Mouse (Mus musculus) gastrocnemius, adult 8-10 months (tissue): ENCODE data around the gene V1rd19. TPM values are rescaled to one million over a fixed set of nuclear protein-coding genes. Genes with fewer than 3 reads are reported as not detected.
"Not testable (repeated sequence)": the region's sequence is repeated elsewhere in the genome, so short reads cannot be mapped to it uniquely, and the experiment has no call there.

ENCODE experiments used
- DNase-seq, 2 experiments: peaks; one replicate each; pipeline ENCODE4 v3.0.0; 2022; ENCODE audit warnings: low spot score in 2 of 2
- total RNA-seq, 4 experiments: library from RNA; stranded (reverse); gene quantifications; 2 replicates each; pipeline ENCODE4 v1.2.4; 2022

Gene V1rd19
- not detected for total RNA-seq

DNA sequence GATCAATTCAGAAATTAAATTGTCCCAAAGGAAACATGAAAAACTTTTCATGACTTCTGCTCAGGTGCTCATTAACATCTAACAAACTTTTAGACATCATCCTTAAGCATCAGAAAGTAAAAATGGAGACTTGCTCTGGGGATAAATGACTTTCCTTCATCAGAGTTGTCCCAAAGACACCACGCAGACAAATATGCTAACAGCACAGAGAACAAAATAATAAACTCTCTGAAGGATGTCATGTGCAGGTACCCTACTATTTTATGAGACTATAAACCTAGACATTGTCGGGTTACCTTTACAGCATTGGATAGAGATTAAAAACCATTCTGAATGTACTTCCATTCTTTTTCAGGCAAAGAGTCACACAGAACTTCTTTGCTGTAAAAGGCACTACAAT is at the start of gene V1rd19:
V1rd19 (plus strand) TSS at position 301 of the 400 bp plus-strand sequence.
- no peak for DNase-seq

- DNase-seq, result not testable (repeated sequence)
Observed at GRCm38 (mm10) chr7:23968044-23968443, 33.4 kb upstream of the V1rd19 start.

GRCm38 (mm10) chr7:23974315-23974714 is 27.2 kb upstream of the V1rd19 start, which contains the start of gene Vmn1r181:
Vmn1r181 (plus strand) TSS chr7:23974615.
- not testable (repeated sequence) for DNase-seq

- DNase-seq, result no peak
Observed at GRCm38 (mm10) chr7:24052660-24053304, 51.3 kb downstream of the V1rd19 start, which contains the start of gene Vmn1r183. Vmn1r183 (plus strand) TSS chr7:24053254.

Other genes with a start within 250 kb of the V1rd19 start
- gene Vmn1r174, start 249.4 kb upstream of the V1rd19 start, total RNA-seq, result not detected
- not detected for gene Vmn1r175, start 191.0 kb upstream of the V1rd19 start, total RNA-seq
- not detected for gene Vmn1r176, start 164.3 kb upstream of the V1rd19 start, total RNA-seq
- gene Vmn1r177, start 135.2 kb upstream of the V1rd19 start, total RNA-seq, result not detected
- gene Vmn1r178, start 109.7 kb upstream of the V1rd19 start, total RNA-seq, result not detected
- not detected for gene Vmn1r179, start 74.7 kb upstream of the V1rd19 start, total RNA-seq
- not detected for gene Vmn1r180, start 51.1 kb upstream of the V1rd19 start, total RNA-seq
- gene Vmn1r181, start 27.1 kb upstream of the V1rd19 start, total RNA-seq, result not detected
- not detected for gene Vmn1r183, start 51.6 kb downstream of the V1rd19 start, total RNA-seq
- gene Zfp180, start 80.2 kb downstream of the V1rd19 start, total RNA-seq, result 10 to 100 TPM; 18.4 to 22.1 (median 18.7) TPM
- gene Zfp112, start 110.6 kb downstream of the V1rd19 start, total RNA-seq, result 1 to 10 TPM; 4.5 to 6.1 (median 5.3) TPM
- gene Zfp235, start 132.5 kb downstream of the V1rd19 start, total RNA-seq, result 1 to 10 TPM; 3.6 to 4.7 (median 4.0) TPM
- under 1 TPM in 3 of 4 experiments, not detected in 1; 0.15 to 0.34 (median 0.19) TPM for gene Zfp114, start 173.4 kb downstream of the V1rd19 start, total RNA-seq
- gene Zfp111, start 209.8 kb downstream of the V1rd19 start, total RNA-seq, result 1 to 10 TPM; 2.1 to 3.7 (median 2.9) TPM
- 1 to 10 TPM; 2.1 to 3.5 (median 3.2) TPM for gene Zfp109, start 235.9 kb downstream of the V1rd19 start, total RNA-seq